Mouse (Mus musculus) right cerebral cortex, postnatal 4 days (tissue): ENCODE measurements at regions not wholly inside any gene's neighbourhood (a gene's known extent, or its start where the extent isn't known, plus 50 kb on each side); places are given as distances from the start of the nearest gene placed in this dataset.

ENCODE experiments used
- DNase-seq: peaks from one replicate; pipeline ENCODE4 v3.0.0-alpha.2; 2022

GRCm38 (mm10) chr4:82234443-82234842 lies 471.1 kb downstream of the Nfib start:
- no peak for DNase-seq

DNA sequence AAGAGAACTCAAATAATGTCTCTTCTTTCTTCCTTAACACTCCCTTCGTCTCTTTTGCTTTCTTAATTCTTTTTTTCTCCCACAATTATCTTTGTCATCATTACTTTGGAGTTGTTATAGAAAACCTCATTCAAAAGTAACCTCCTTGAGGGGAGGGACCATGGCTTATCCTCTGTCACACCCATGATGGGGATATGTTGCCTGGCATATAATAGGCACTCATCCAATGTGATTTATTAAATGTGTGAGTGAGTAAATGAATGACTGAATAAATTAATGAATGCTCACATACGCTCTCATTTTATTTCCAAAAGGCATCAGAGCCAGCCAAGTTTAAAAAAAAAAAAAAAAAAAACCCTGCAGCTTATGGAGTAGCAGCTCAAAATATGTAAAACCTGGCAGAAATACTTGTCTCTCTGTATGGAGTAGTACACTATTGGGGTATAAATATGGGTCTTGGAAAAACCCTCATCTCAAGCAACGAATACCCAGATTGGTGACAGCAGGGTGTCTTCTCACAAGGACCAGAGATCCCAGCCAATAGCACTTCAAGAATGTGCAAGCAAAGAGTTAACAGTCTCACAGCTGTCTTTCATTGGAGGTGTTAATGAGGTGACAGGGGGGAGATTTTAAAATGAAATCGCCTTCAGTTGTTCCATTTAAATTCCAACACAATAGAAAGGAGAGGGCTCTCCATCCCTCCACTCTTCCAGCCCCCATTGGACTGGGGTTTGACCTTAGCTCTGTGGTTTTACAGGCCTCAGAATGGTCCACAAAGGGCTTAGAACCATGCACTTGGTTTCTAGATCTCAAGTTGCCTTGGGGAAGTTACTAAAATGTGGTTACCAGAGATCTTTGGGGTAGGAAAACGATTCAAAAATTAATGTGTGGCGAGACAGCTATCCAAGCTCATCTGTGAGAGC lies 479.1 kb downstream of the Nfib start:
- DNase-seq: no peak

GRCm38 (mm10) chr4:82220724-82221123 lies 484.8 kb downstream of the Nfib start:
- no peak for DNase-seq

- DNase-seq: no peak
Measured at GRCm38 (mm10) chr4:82220120-82220714, 485.3 kb downstream of the Nfib start.

GRCm38 (mm10) chr4:82218616-82219015 lies 486.9 kb downstream of the Nfib start:
- DNase-seq: no peak

DNA sequence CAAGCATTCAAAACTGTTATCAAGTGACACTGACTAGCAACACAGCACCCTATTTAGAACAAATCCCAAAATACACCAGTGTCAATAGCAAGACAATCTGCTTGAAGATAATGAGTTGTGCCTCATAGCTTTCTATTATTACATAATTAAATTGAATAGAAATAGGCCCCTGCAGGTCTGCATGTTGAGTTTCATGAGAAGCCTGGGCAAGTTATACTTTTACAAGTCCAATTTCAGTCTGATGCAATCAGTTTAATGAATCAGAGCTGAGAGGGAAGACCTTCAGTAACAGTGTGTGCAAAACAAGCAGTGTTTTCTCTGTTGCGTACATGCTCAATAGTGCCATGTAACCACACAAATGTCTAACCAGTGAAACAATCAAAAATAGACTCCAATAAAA lies 498.5 kb downstream of the Nfib start:
- DNase-seq: no peak

GRCm38 (mm10) chr4:82200306-82200705 lies 505.2 kb downstream of the Nfib start:
- no peak for DNase-seq

DNA sequence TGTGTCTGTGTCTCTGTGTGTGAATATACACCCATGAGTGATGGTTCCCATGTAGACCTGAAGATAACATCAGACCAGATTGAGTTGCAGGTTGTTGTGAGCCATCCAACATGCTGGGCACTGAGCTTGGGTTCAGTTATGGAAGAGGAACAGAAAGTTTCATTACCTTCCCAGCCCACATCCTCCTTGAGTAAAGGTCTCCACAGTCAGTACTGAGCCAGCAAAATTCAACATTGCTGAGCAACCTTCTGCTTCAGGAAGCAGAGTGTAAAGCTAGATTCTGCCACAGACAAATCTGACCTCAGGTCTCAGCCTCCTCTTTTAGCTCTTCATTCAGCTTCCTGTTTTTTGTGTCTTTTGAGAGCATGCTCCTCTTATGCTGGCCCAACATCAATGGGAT lies 506.4 kb downstream of the Nfib start:
- no peak for DNase-seq

DNA sequence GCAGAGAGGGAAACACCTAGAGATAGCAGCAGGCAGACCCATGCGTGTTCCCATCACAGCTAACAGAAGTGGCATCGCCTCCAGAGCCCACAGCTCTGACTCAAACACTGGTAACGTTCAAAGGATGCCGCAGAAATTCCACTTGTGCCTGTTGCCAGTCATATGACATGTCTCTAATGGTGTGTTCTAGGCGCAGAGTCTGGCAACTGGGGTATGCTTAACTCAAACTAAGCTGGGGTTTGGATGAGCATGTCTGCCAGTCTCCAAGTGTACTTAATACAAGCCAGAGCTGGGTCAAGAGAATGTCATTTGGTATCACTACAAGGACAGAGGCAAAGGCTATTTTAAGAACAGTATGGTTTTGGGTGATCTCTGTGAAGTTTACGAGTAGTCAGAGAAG lies 507.9 kb downstream of the Nfib start:
- no peak for DNase-seq

DNA sequence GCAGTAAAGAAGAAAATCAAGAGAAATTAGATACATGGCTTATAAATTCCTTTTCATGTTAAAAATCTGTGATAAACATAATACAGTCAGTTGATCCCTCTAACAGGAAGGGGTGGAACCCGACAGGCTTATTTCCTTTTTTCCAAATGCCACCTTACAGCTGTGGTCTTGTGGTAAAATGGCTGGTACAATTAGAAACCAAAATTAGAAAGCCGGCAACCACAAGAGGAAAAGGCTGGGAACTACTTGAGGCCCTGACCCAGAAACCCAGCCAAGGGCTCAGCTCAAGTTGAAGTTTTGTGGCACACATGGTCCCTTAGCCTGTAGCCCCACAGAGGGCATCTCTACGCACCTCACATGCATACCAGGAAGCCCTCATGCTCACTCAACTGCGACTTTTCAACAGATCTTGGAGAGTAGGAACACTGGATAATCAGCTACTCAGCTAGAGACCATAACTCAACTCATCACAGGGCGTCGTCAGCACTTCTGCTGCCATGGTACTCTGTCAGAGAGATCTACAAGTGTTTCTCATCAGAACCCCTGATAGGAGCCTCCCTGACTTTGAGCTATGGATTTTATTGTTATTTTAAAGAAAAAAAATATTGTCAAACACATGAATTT lies 509.4 kb downstream of the Nfib start:
- no peak for DNase-seq

GRCm38 (mm10) chr4:82193905-82194304 lies 511.6 kb downstream of the Nfib start:
- no peak for DNase-seq

GRCm38 (mm10) chr4:82186892-82187291 lies 518.7 kb downstream of the Nfib start:
- no peak for DNase-seq

GRCm38 (mm10) chr4:82183974-82184373 lies 521.6 kb downstream of the Nfib start:
- no peak for DNase-seq

DNA sequence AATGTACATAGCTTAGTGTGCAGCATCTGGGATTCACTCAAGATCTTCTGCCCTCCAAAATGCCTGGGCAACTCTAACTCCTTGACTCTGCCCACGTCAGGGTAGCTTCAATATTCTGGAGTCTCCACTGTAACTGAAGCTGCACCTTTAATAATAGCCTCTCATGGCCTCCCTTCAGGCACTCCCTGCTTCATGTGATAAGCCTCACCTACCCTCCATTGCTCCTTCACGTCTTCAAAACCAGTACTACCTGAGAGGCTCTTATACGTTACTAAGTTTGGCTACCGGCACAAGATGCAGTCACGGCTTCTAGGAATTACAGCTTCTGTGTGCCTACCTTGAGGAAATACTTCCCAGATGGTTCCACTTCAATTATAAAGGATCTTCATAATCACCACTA lies 527.4 kb downstream of the Nfib start:
- DNase-seq: no peak

GRCm38 (mm10) chr4:82176723-82177122 lies 528.8 kb downstream of the Nfib start:
- no peak for DNase-seq

GRCm38 (mm10) chr4:82173461-82174085 lies 532.0 kb downstream of the Nfib start:
- no peak for DNase-seq

GRCm38 (mm10) chr4:82170930-82171329 lies 534.6 kb downstream of the Nfib start:
- DNase-seq: no peak

DNA sequence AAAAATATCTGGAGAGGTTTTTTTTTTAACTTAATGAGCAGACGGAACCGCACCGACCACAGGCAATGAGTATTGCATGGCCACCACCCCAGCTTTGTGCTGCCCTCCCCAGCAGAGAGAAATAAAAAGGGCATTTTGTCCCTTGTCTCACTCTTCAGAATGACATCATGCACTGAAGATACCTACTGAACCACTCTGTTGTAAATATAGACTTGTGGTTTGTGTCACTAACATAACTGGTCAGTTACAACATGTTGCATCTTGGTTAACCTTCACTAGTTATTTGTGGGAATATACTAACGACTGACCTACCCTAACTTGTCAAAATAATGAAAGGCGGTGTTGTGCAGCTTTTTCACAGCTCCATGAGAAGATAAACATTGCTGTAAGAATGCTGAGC lies 537.5 kb downstream of the Nfib start:
- DNase-seq: no peak

- no peak for DNase-seq
Measured at GRCm38 (mm10) chr4:82167396-82167795, 538.2 kb downstream of the Nfib start.

DNA sequence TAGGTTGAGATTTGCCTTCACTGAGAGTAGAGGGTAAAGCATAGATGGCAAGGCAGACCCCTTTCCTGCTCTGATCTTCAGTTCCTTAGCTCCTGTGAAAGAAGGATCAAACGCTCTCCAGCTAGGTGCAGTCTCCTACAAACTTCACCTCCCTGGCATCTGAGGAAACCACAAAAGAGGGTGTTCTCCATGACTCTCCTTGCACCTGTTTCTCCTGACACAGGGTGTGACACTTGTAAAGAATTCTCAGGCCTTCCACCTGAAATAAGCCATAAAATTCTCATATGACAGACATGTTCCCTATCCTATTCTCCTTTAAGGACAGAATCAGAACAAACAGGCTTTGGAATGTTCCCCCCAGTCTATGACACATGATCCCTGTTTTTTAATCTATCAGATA lies 538.7 kb downstream of the Nfib start:
- no peak for DNase-seq

GRCm38 (mm10) chr4:82166087-82166486 lies 539.5 kb downstream of the Nfib start:
- no peak for DNase-seq

DNA sequence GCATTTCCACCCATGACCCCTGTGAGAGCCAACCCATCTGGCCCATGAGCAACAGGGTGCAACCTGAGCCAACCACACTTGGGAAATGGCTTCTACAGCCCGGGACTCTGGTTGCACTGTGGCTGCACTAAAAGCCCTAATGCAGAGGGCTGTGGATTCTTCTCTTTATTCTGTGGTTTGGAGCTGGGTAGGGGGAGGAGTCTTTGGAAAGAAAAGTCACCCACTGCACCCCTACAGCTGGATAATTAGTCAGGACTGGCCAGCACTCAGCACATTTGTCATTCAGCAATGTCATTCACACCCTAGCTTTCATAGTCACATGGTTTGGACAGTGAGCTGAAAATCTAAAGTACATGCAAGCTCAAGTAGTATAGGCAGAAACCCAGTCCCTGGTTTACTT lies 541.5 kb downstream of the Nfib start:
- DNase-seq: no peak

DNA sequence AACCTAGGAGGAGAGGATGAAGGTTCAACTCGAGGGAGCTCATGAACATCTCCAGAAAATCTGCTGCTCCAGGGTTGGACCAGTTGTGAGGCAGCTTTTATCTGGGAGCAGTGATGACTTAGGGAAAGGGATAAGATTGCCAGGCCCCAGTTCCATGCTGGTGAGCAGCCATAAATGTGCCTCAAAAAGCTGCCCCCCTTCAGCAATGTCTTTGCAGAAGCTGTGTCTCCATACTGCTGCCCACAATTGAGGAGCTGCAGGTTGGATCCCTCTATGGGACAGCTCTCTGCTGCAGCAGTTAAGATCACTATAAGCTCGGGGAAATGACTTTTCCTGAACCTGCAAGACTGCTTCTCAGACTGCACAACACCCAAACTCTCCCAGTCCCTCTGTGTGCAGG lies 543.7 kb downstream of the Nfib start:
- DNase-seq: no peak

DNA sequence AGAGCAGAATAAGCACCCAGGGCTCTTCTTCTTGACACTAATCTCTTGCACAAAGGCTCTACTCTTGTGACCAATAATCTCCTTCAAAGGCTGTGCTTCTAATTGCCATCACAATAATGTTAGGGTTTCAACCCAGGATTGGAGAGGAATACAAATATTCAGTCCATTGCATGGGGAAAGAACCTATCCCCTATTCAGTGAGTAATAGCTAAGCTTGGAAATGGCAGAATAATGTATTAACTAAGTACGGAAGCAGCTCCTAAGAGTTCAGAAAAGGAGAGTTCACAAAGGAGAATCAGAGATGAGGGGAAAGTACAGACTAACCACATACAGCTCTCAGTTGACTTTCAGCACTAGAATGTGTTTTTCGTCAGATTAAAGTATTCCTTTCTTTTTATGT lies 544.3 kb downstream of the Nfib start:
- no peak for DNase-seq
